Mouse (Mus musculus): Measurements from ENCODE around the gene Crybb1.

The Crybb1 gene

GRCm38 (mm10) chr5:112316468-112316867 is 60.9 kb downstream of the Crybb1 start:
- no peak for DNase-seq

- DNase-seq = no peak
These were observed 61.7 kb downstream of the Crybb1 start for GRCm38 (mm10) chr5:112317328-112317727.
